Mouse (Mus musculus) neural tube, embryonic 12.5 days (tissue): Measurements from ENCODE around the gene Ptpn6. TPM values are rescaled to one million over a fixed set of nuclear protein-coding genes. Genes with fewer than 3 reads are reported as not detected.
A peak's percentile ranks its signal among the peaks of the same experiment; 100 is the strongest.

Experiments
- microRNA counts: library from miRNA; unstranded; fragments of <30 nt; microRNA quantifications from one replicate; lab custom pipeline; 2017
- microRNA-seq: library from miRNA; unstranded; fragments of <30 nt; microRNA quantifications from one replicate; pipeline ENCODE4, GENCODE M21; 2017
- polyA plus RNA-seq: library from polyadenylated mRNA; unstranded; fragments of >200 nt; fragmentation: Nextera tagmentation; extraction: Ambion mirVana; gene quantifications from 2 replicates; pipeline ENCODE4 v1.2.1, GENCODE M21; 2016

Gene Ptpn6
- polyA plus RNA-seq, 1 experiment from 2014 or later = 6.6 TPM

MicroRNAs within 50 kb of the gene (microRNA counts, 519-probe panel; counts per million panel counts)
- microRNA mmu-miR-141 (lab: Ali Mortazavi, UCI) (342 counts per million, percentile 67 among the panel's probes with 10 or more counts), microRNA mmu-miR-200c (lab: Ali Mortazavi, UCI) (342 counts per million, percentile 67 among the panel's probes with 10 or more counts)

Small RNA genes lying within 50 kb of the gene (microRNA-seq; reads per million reads assigned to microRNA genes)
- 28.6 reads per million, percentile 34 among the genes with 10 or more reads in this experiment for gene Mir141
- gene Mir200c = 156 reads per million, percentile 57 among the genes with 10 or more reads in this experiment

Other genes starting within 250 kb of the Ptpn6 start
- gene C1rl, start 245.6 kb downstream of the Ptpn6 start, polyA plus RNA-seq = 0.19 and 0.22 TPM in 2 replicates
- gene C1ra, start 226.3 kb downstream of the Ptpn6 start, polyA plus RNA-seq = 0.06 and 0.28 TPM in 2 replicates
- 0.34 and 0.42 TPM in 2 replicates for gene C1s1, start 196.4 kb downstream of the Ptpn6 start, polyA plus RNA-seq
- not detected in 2 replicates for gene C1rb, start 168.4 kb downstream of the Ptpn6 start, polyA plus RNA-seq
- gene C1s2, start 102.6 kb downstream of the Ptpn6 start, polyA plus RNA-seq = 0.08 TPM in 1 of 2 replicates, not detected in the other
- gene Lpcat3, start 75.7 kb downstream of the Ptpn6 start, polyA plus RNA-seq = 39.0 and 44.0 TPM in 2 replicates
- 159 and 161 TPM in 2 replicates for gene Emg1, start 26.5 kb downstream of the Ptpn6 start, polyA plus RNA-seq
- gene Phb2, start 26.4 kb downstream of the Ptpn6 start, polyA plus RNA-seq = 312 and 315 TPM in 2 replicates
- gene Grcc10, start 2.7 kb upstream of the Ptpn6 start, polyA plus RNA-seq = 527 and 552 TPM in 2 replicates
- not detected in 2 replicates for gene Gm45234, start 17.3 kb upstream of the Ptpn6 start, polyA plus RNA-seq
- 16.8 and 17.4 TPM in 2 replicates for gene Atn1, start 17.8 kb upstream of the Ptpn6 start, polyA plus RNA-seq
- 25.2 and 27.8 TPM in 2 replicates for gene Eno2, start 31.0 kb upstream of the Ptpn6 start, polyA plus RNA-seq
- gene Lrrc23, start 41.0 kb upstream of the Ptpn6 start, polyA plus RNA-seq = 0.68 and 0.85 TPM in 2 replicates
- gene Spsb2, start 69.9 kb upstream of the Ptpn6 start, polyA plus RNA-seq = 8.2 and 8.5 TPM in 2 replicates
- gene Tpi1, start 75.6 kb upstream of the Ptpn6 start, polyA plus RNA-seq = 461 and 485 TPM in 2 replicates
- 203 TPM in 2 replicates for gene Usp5, start 90.8 kb upstream of the Ptpn6 start, polyA plus RNA-seq
- gene Cdca3, start 90.8 kb upstream of the Ptpn6 start, polyA plus RNA-seq = 115 and 124 TPM in 2 replicates
- 0.50 and 0.52 TPM in 2 replicates for gene Gnb3, start 101.6 kb upstream of the Ptpn6 start, polyA plus RNA-seq
- gene P3h3, start 119.0 kb upstream of the Ptpn6 start, polyA plus RNA-seq = 27.2 and 28.4 TPM in 2 replicates
- 14.7 and 16.3 TPM in 2 replicates for gene Gpr162, start 125.3 kb upstream of the Ptpn6 start, polyA plus RNA-seq
- 0.06 TPM in 1 of 2 replicates, not detected in the other for gene Cd4, start 149.5 kb upstream of the Ptpn6 start, polyA plus RNA-seq
- gene Lag3, start 173.0 kb upstream of the Ptpn6 start, polyA plus RNA-seq = 1.8 and 2.2 TPM in 2 replicates
- 718 and 773 TPM in 2 replicates for gene Ptms, start 181.4 kb upstream of the Ptpn6 start, polyA plus RNA-seq
- gene Mlf2, start 192.7 kb upstream of the Ptpn6 start, polyA plus RNA-seq = 546 and 556 TPM in 2 replicates
- 91.5 and 99.8 TPM in 2 replicates for gene Cops7a, start 226.8 kb upstream of the Ptpn6 start, polyA plus RNA-seq